Mouse (Mus musculus): Measurements from ENCODE around the gene Dnase2a.

Dnase2a gene

DNA sequence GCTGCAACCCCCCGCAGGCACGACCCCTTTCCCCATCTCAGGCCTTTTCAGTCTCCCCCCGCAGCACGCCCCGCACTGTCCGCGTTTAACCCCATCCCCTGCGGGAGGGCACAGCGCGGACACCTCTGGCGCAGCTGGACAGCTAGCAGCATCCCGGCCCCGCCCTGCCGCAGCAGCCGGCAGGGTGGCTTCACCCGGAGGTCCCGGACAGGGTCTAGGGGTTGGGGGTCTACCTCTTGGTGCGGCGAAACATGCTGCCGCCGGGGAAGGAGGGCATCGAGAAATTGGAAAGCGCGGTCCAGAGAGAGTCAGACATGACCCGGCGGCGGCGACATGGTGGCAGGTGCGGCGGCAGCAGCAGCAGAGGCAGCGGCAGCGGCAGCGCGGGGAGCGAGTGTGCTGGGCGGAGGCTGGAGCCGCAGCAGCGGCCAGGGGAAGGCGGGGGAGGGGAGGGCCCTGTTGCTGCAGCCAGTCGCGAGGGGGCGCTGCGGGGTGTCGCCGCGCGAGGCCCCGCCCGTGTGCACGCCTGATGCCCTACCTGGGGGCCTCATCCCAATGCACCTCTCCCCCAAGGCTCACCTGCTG lies 28.7 kb downstream of the Dnase2a start, which contains the start of gene Mast1:
Gene Mast1 (minus strand): TSS at position 398 of the 585 bp plus-strand sequence.
- in situ Hi-C loops (cut with MboI): no loop called here

DNA sequence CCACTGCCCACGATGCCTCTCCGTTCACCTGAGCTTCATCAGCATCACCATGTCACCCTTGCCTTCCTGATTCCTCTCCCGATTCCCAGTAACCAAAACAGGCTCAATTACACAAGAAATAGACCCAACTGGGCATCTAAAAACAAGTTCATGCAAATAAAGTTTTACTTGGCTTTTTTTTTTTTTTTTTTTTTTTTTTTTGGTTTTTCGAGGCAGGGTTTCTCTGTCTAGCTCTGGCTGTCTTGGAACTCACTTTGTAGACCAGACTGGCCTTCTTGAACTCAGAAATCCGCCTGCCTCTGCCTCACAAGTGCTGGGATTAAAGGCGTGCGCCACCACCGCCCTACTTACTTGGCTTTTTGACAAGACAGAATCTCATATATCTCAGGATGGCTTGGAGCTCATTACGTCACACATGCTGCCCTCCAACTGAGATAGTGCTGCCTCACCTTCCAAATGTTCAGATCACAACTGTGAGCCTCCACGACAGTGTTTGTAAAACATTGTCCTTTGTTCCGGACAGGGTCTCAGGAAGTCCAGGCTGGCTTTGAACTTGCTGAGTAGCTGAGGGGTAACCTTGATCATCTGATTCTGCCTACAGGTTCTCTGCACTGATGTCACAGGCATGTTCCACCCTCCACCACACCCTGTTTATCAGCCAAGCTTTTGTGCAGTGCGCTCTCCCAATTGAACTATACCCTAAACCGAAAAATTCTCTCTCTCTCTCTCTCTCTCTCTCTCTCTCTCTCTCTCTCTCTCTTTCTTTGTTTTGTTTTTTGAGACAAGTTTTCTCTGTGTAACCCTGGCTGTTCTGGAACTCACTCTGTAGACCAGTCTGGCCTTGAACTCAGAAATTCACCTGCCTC lies 29.5 kb downstream of the Dnase2a start:
- in situ Hi-C loops (cut with MboI): no loop called here

GRCm38 (mm10) chr8:84943699-84944098 lies 35.3 kb downstream of the Dnase2a start:
- in situ Hi-C loops (cut with MboI): no loop called here

DNA sequence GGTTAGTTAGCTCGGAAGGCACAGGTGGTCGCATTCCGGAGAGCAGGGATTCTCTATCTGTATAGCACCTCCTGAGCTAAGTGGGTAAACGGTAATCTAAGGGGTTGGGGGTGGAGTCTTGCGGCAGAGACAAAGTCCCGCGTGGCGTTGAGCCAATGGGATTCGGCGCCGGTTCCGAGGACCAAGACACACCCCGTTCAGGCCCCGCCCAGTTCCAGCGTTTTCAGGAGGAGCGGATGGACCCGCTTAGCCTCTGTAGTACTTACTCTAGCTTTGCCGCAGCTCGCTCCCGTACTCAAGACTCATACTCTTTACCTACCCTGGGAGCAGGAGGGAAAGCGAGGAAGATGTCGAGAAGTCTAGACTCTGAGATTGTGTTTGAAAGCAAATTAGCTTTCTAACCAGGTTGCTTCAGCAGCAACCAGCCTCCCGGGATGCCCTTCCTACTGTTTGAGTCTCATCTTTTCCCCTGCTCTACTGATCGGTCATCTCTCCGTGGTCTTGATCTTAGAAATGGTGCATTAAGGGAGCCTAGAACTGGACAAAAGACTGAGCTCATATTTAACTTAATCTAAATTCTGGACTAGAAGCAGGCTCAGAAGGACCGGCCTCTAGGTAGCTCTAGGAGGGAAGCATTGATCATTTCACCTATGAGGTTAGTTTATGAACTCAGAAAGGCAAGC lies 36.3 kb downstream of the Dnase2a start:
- in situ Hi-C loops (cut with MboI): no loop called here

DNA sequence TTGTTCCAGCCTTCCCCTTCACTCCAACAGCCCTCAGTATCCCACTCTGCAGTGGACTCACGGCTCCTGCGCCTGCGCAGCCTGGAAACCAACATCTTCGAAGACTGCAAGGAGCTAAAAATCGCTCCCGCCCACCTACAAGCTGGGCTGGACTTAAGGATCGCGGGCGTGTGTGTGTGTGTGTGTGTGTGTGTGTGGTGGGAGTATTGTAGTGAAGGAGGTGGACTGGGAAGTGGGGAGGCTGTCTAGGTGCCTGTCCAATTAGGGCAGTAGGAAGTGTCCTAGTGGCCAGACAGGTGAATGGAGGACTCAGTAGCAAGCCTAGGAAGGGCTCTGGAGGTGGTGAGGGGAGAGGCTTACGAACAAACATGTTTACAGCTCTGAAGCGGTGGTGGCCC lies 36.9 kb downstream of the Dnase2a start:
- in situ Hi-C loops (cut with MboI): no loop called here

DNA sequence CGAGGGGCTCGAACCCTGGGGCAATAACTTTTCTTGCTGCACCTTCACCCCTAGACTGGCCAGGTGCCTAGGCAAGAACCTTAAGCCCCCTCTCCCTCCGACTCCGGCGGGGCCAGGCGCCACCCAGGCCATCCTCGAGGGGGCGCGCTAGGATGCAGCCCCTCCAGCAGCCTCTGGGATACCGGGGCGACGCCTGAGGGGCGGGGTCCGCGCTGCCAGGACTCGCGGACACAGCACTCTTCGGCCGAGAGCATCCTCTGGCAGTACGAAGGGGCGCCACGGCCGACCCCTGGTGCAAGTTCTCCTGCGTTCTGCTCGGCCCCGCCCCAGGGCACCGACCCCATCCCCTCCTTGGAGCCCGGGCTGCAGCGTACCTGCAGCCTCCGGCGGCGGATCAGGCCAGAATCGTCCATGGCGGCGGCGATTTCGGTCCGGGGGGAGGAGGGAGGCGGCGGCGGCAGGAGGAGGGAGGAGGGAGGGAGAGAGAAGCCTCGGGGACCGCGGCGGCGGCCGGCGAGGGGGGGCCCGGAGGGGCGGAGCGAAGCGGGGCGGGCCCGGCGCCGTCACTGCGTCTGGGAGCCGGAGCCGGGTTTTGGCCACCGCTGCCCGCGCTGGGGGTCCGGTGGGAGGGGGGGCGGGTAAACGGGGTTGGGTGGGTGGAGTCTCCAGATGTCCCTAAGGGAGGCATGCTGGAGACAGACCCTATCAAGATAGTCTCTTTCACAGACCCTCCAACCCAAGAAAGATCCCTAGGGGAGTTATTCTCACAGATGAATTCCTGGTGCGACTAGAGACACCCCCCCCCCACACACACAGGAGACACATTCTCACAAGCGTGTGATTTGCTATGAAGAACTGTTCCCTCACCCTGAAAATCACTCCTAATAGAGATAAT lies 37.5 kb downstream of the Dnase2a start:
- in situ Hi-C loops (cut with MboI): no loop called here

- in situ Hi-C loops (cut with MboI): no loop called here
Observed at GRCm38 (mm10) chr8:84946528-84947240, 38.3 kb downstream of the Dnase2a start, which contains the start of gene Rtbdn. Rtbdn (plus strand) TSS chr8:84946991.

- in situ Hi-C loops (cut with MboI): no loop called here
Observed at GRCm38 (mm10) chr8:84947241-84947545, 38.8 kb downstream of the Dnase2a start.

GRCm38 (mm10) chr8:84949753-84950152 lies 41.4 kb downstream of the Dnase2a start:
- in situ Hi-C loops (cut with MboI): loop anchor here (25.0 kb wide), 1 partner anchor 338 kb away; the partner anchor contains the start of genes Orc6 and Vps35

DNA sequence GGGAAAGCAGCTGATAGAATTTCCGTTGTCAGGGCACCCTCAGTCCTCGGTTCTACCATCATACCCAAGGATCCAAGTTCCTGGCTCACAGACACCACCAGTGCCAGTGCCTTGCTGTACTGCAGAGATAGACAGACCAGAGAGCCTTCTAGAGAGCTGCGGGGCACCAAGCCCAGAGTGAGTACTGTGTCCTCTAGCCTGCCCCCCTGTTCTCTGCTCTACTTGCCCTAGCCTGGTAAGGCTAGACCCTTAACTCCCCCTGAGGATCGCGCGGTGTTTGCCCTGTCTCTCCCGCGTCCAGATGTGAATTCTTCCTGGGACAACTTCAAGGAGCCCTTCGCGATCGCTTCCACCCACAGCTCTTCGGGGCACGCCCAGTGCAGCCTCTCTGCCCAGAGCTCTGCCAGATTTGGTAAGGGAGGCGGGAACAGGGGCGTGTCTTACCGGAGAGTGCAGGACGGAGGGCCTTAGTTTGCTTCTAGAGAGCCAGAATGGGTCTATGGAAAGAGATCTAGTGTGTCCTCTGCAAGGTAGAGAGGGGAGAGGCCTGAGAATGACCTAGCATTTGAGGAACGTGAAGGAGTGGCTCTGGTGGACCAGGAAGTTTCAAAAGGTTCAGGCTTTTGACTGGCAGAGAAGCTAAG lies 44.4 kb downstream of the Dnase2a start:
- in situ Hi-C loops (cut with MboI): loop anchor here (25.0 kb wide), 1 partner anchor 335 kb away; the partner anchor contains the start of genes Orc6 and Vps35

GRCm38 (mm10) chr8:84956768-84957167 lies 48.4 kb downstream of the Dnase2a start:
- in situ Hi-C loops (cut with MboI): loop anchor here (25.0 kb wide), 1 partner anchor 331 kb away; the partner anchor contains the start of genes Orc6 and Vps35

GRCm38 (mm10) chr8:84959811-84960210 lies 51.5 kb downstream of the Dnase2a start:
- in situ Hi-C loops (cut with MboI): loop anchor here (25.0 kb wide), 1 partner anchor 327 kb away; the partner anchor contains the start of genes Orc6 and Vps35

DNA sequence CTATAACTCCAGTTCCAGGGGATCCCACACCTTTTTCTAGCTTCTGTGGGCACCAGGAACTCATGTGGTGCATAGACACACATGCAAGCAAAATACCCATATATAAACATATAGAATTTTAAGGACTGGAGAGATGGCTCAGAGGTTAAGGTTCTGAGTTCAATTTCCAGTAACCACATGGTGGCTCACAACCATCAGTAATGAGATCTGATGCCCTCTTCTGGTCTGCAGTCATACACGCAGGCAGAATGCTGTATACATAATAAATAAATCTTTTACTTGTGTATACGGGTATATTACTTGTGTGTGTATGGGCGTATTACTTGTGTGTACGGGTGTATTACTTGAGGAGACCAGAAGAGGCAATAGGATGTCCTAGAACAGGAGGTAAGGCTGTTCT lies 55.6 kb downstream of the Dnase2a start:
- in situ Hi-C loops (cut with MboI): loop anchor here (25.0 kb wide), 1 partner anchor 323 kb away; the partner anchor contains the start of genes Orc6 and Vps35

- in situ Hi-C loops (cut with MboI): loop anchor here (25.0 kb wide), 1 partner anchor 321 kb away; the partner anchor contains the start of genes Orc6 and Vps35
Observed at GRCm38 (mm10) chr8:84965731-84966291, 57.5 kb downstream of the Dnase2a start.

- in situ Hi-C loops (cut with MboI): loop anchor here (25.0 kb wide), 1 partner anchor 321 kb away; the partner anchor contains the start of genes Orc6 and Vps35
Observed at GRCm38 (mm10) chr8:84966603-84967002, 58.2 kb downstream of the Dnase2a start.

- in situ Hi-C loops (cut with MboI): loop anchor here (25.0 kb wide), 1 partner anchor 320 kb away; the partner anchor contains the start of genes Orc6 and Vps35
Observed at GRCm38 (mm10) chr8:84967532-84968304, 59.4 kb downstream of the Dnase2a start.

GRCm38 (mm10) chr8:84968650-84969049 lies 60.3 kb downstream of the Dnase2a start:
- in situ Hi-C loops (cut with MboI): loop anchor here (25.0 kb wide), 1 partner anchor 319 kb away; the partner anchor contains the start of genes Orc6 and Vps35

Data from mature B cell (primary cell).